8 mouse cellular contexts compared by ENCODE assay signal in genomic region chr2:25574579-25575431, GRCm38 (mm10). TPM values are rescaled to one million over a fixed set of nuclear protein-coding genes. Genes with fewer than 3 reads are reported as not detected.
A peak's percentile ranks its signal among the peaks of the same experiment; 100 is the strongest.
DNase-seq lines count a peak whose midpoint lies in the region; ATAC-seq lines count a peak whose summit lies in the region.

Gene Mamdc4, minus strand, starts transcription at chr2:25574845.
Gene Phpt1, minus strand, starts transcription at chr2:25575224.

- peak within 1 kb of the TSS; percentile 58 for H3K4me3 ChIP-seq in lung, embryonic 16.5 days (ENCODE audit: low read length)

- peak; percentile 97 for DNase-seq in MEL-GATA-1-ER (ENCODE audit: extremely low read depth, low read depth)
- DNase-seq in cerebellum, adult 8-10 months: peak; percentile 94
- peak; percentile 97 for DNase-seq in forelimb bud, embryonic 11.5 days (ENCODE audit: low read depth, low spot score)
- DNase-seq in layer of hippocampus, adult 9-10 months (ENCODE audit: low spot score): peak; percentile 98
- DNase-seq in ovary, postnatal 10 days (ENCODE audit: low spot score): peak; percentile 87
- peak; percentile 93 to 96 for DNase-seq in thymus, postnatal 10 days (ENCODE audit: low spot score in 2 of 2)

- peaks cover 43% of the 10 kb centered on the region for H3K4me1 ChIP-seq in lung, embryonic 16.5 days (replicated peaks; ENCODE audit: control insufficient read depth, insufficient read depth, low read length)

- H3K36me3 ChIP-seq in lung, embryonic 16.5 days (ENCODE audit: control insufficient read depth, insufficient read depth, low read length): peaks cover 2% of the 10 kb centered on the region; the same call in 1 of the 2 replicates

- no peaks in the 10 kb centered on the region for H3K9me3 ChIP-seq in lung, embryonic 16.5 days (ENCODE audit: control insufficient read depth, low read length)

- WGBS in lung, embryonic 16.5 days: under 1% methylated on average over 42 of the region's 45 CpGs

- peak within 1 kb of the TSS; percentile 92 for H3K27ac ChIP-seq in lung, embryonic 16.5 days (ENCODE audit: low read length)

- peaks cover 41% of the 10 kb centered on the region for H3K27me3 ChIP-seq in lung, embryonic 16.5 days (ENCODE audit: control insufficient read depth, insufficient read depth, low read depth, low read length)

- H3K9ac ChIP-seq in lung, embryonic 16.5 days (ENCODE audit: low read length): peak within 1 kb of the TSS; percentile 71

- ATAC-seq in hematopoietic stem cell, adult 5-6 weeks (replicated peaks in 1 of 2; ENCODE audit: insufficient read depth in 1 of 2, low FRiP score in 2 of 2, low TSS enrichment in 1 of 2, low read depth in 1 of 2, poor library complexity in 2 of 2, severe bottlenecking in 2 of 2): peak; percentile 91 to 96
- peak; percentile 98 for ATAC-seq in lung, embryonic 16.5 days (ENCODE audit: low read depth)

- H3K4me2 ChIP-seq in lung, embryonic 16.5 days (ENCODE audit: low read depth, low read length): peak within 1 kb of the TSS; percentile 91

RNA-seq across cellular contexts. Expression of gene Mamdc4, which starts in this region (rescaled TPM):
- 1.1 and 4.8 TPM in 2 replicates for total RNA-seq in hematopoietic stem cell, adult 5-6 weeks (2017)
- polyA plus RNA-seq in lung, embryonic 16.5 days (2015; fragmentation: Nextera tagmentation; extraction: Ambion mirVana): 3.1 and 8.2 TPM in 2 replicates

RNA-seq across cellular contexts. Expression of gene Phpt1, which starts in this region (rescaled TPM):
- 27.8 and 63.7 TPM in 2 replicates for total RNA-seq in hematopoietic stem cell, adult 5-6 weeks (2017)
- polyA plus RNA-seq in lung, embryonic 16.5 days (2015; fragmentation: Nextera tagmentation; extraction: Ambion mirVana): 164 and 167 TPM in 2 replicates

Comparison
In these comparisons a context has a peak if more than half of its experiments do, and no peak if none do; other contexts are left out.
1. Peak in every context shown above with its lines: DNase-seq, ATAC-seq, H3K4me3 ChIP-seq and H3K27ac ChIP-seq.